Mouse (Mus musculus): ENCODE measurements around the gene Csf2. TPM values are rescaled to one million over a fixed set of nuclear protein-coding genes. Genes with fewer than 3 reads are reported as not detected.

Csf2 gene
- total and polyA plus RNA-seq, 3 experiments = 0.79 to 2.4 (median 1.9) TPM

DNA sequence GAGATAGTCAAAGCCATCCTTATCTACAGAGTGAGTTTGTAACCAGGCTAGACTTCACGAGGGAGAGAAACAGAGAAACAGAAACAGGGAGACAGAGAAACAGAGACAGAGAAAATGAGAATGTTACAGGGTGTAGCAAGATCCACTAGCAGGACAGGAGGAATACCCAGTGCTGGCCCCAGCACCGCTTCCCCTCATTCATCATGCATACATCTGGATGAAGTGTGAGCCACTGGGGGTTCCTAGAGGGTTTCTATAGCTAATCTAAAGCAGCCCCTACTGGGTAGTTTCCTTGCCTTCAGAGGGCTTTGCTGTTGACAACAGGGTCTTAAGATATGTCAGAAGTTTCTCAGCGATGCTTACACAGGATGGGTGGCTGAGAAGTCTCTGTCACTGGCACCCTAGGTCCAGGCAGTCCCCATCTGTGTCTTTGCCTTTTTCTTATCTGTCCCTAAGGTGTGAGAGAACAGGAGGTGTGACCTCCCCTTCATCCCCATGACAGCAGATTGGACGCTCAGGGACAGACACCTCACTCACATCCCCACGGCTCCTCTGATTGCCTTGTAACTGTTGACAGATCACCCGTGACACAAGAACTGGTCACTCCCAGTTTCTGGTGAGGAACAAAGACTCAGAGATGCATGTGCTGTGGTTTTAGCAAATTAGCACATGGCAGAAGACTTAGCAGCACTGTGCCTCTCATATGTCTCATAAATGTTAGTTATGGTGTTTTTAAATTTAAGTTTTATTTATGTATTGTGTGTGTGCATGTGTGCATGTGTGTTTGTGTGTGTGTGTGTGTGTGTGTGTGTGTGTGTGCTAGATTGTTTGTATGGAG lies 29.3 kb downstream of the Csf2 start (continued):
- no peak for TF ChIP-seq ZNF384 (IDR thresholded peaks at IDR 0.05; ENCODE audit: low read depth, low read length)
- TF ChIP-seq UBTF (IDR thresholded peaks at IDR 0.05; ENCODE audit: low read depth, low read length) = no peak
- TF ChIP-seq TCF12 (IDR thresholded peaks at IDR 0.05; ENCODE audit: low read depth, low read length) = peak; percentile 63
- peak; percentile 47 for TF ChIP-seq EP300 (IDR thresholded peaks at IDR 0.05; ENCODE audit: low read length)
- 0 out of 2 replicates have a peak, but pooled peaks have one; percentile 47 for TF ChIP-seq RCOR1 (conservative IDR thresholded peaks at IDR 0.05; ENCODE audit: low read depth, low read length)
- TF ChIP-seq SIN3A (IDR thresholded peaks at IDR 0.05; ENCODE audit: low read length) = peak; percentile 31; the same call in 1 of the 2 replicates
- TF ChIP-seq RAD21 (IDR thresholded peaks at IDR 0.05; ENCODE audit: low read depth, low read length) = no peak
- TF ChIP-seq POLR2A (IDR thresholded peaks at IDR 0.05; ENCODE audit: low read depth, low read length) = no peak
- no peak for TF ChIP-seq E2F4 (IDR thresholded peaks at IDR 0.05; ENCODE audit: insufficient replicate concordance, low read depth, low read length)
- TF ChIP-seq JUN (IDR thresholded peaks at IDR 0.05; ENCODE audit: insufficient read depth, low read depth, low read length) = no peak

- Histone ChIP-seq H3K27ac (ENCODE audit: insufficient read depth, low read depth) (no peak overlapping the region), H3K4me3 (replicated peaks in 1 of 3; ENCODE audit: low read depth in 2 of 3, low read length in 2 of 3, poor library complexity in 1 of 3) (no peak overlapping the region), H3K79me2 (replicated peaks; ENCODE audit: control insufficient read depth, extremely low read depth, insufficient read depth, poor library complexity, severe bottlenecking) (no peaks in the 10 kb centered on the region), H3K27me3 (replicated peaks) (no peaks in the 10 kb centered on the region), H3K4me1 (ENCODE audit: control insufficient read depth in 1 of 2, insufficient read depth in 2 of 2) (peaks cover 85 to 99% of the 10 kb centered on the region in 2 experiments), H3K4me2 (ENCODE audit: insufficient read depth, low read depth, poor library complexity, severe bottlenecking) (no peak overlapping the region), H3K9ac (ENCODE audit: insufficient read depth, low read depth) (no peak overlapping the region), H3K36me3 (replicated peaks in 1 of 2; ENCODE audit: control insufficient read depth in 1 of 2, insufficient read depth in 1 of 2, low read length in 1 of 2) (no peaks in the 10 kb centered on the region), H3K9me3 (replicated peaks; ENCODE audit: low read length) (no peaks in the 10 kb centered on the region)
- in situ Hi-C loops (cut with MboI; ENCODE audit: low pct_ligation_motif_present, low pct_unique_long_range_greater_than_20kb, low sequenced_read_pairs) = loop anchor here (5.0 kb wide), 1 partner anchor 72 kb away; no protein-coding TSS in a partner anchor
- dilution Hi-C loops (cut with MboI; ENCODE audit: extremely low pct_ligation_motif_present, extremely low pct_unique_long_range_greater_than_20kb, low sequenced_read_pairs) = no loop called here
- TF ChIP-seq CHD1 (IDR thresholded peaks at IDR 0.05; ENCODE audit: low read depth, low read length) (no peak), MEF2A (IDR thresholded peaks at IDR 0.05; ENCODE audit: borderline replicate concordance, low read depth, low read length) (peak; percentile 82; the same call in 1 of the 2 replicates), EP300 (IDR thresholded peaks at IDR 0.05; ENCODE audit: low read length) (peak; percentile 52; the same call in 1 of the 2 replicates), ETS1 (conservative IDR thresholded peaks at IDR 0.05; ENCODE audit: low read depth, low read length) (peak; percentile 34; the same call in 1 of the 2 replicates)
- peak; percentile 47 for DNase-seq (ENCODE audit: extremely low read depth)
Measured at GRCm38 (mm10) chr11:54219191-54219590, 30.3 kb downstream of the Csf2 start.

DNA sequence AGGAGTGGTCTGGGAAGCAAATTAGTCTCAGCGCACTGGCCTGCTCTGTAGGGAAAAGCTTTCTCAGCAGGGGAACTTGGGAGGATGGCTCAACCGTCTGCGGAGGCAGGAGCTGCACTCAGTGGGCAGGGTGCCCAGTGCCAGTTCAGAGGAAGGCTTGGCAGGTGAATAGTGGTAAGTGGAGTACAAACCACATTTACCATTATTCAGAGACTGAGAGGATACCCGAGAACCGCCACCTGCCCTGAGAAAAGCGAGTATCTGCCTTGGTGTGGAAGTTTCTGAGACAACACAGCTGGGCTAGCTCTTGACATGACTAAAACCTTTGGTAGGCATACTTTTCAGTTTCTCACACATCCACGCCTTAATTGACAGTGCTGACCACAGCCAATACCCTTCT lies 32.1 kb downstream of the Csf2 start:
- Histone ChIP-seq H3K36me3 (replicated peaks in 1 of 2; ENCODE audit: control insufficient read depth in 1 of 2, insufficient read depth in 1 of 2, low read length in 1 of 2) (no peaks in the 10 kb centered on the region), H3K4me2 (ENCODE audit: insufficient read depth, low read depth, poor library complexity, severe bottlenecking) (peak overlapping the region; percentile 7; the same call in 1 of the 2 replicates), H3K9ac (ENCODE audit: insufficient read depth, low read depth) (peak overlapping the region; percentile 14; the same call in 1 of the 2 replicates), H3K27me3 (replicated peaks) (no peaks in the 10 kb centered on the region), H3K27ac (ENCODE audit: insufficient read depth, low read depth) (peak overlapping the region; percentile 20), H3K9me3 (replicated peaks; ENCODE audit: low read length) (no peaks in the 10 kb centered on the region), H3K4me1 (ENCODE audit: control insufficient read depth in 1 of 2, insufficient read depth in 2 of 2) (peaks cover 81 to 98% of the 10 kb centered on the region in 2 experiments), H3K79me2 (replicated peaks; ENCODE audit: control insufficient read depth, extremely low read depth, insufficient read depth, poor library complexity, severe bottlenecking) (no peaks in the 10 kb centered on the region), H3K4me3 (replicated peaks in 1 of 3; ENCODE audit: low read depth in 2 of 3, low read length in 2 of 3, poor library complexity in 1 of 3) (peak overlapping the region in 1 of 3 experiments; percentile 8)
- dilution Hi-C loops (cut with MboI; ENCODE audit: extremely low pct_ligation_motif_present, extremely low pct_unique_long_range_greater_than_20kb, low sequenced_read_pairs) (no loop called here), in situ Hi-C loops (cut with MboI; ENCODE audit: low pct_ligation_motif_present, low pct_unique_long_range_greater_than_20kb, low sequenced_read_pairs) (loop anchor here (5.0 kb wide), 1 partner anchor 70 kb away; no protein-coding TSS in a partner anchor)
- peak; percentile 54 for DNase-seq (ENCODE audit: extremely low read depth)
- TF ChIP-seq SIN3A (IDR thresholded peaks at IDR 0.05; ENCODE audit: low read length) (peak; percentile 86), RCOR1 (conservative IDR thresholded peaks at IDR 0.05; ENCODE audit: low read depth, low read length) (peak; percentile 93), KAT2A (IDR thresholded peaks at IDR 0.05; ENCODE audit: insufficient replicate concordance, low read length) (no peak), ELF1 (IDR thresholded peaks at IDR 0.05; ENCODE audit: low read depth, low read length) (no peak), IRF4 (IDR thresholded peaks at IDR 0.05; ENCODE audit: low read depth, low read length) (peak; percentile 84), POLR2A (IDR thresholded peaks at IDR 0.05; ENCODE audit: low read depth, low read length) (no peak), BHLHE40 (IDR thresholded peaks at IDR 0.05; ENCODE audit: low read depth, low read length) (peak; percentile 76), JUN (IDR thresholded peaks at IDR 0.05; ENCODE audit: insufficient read depth, low read depth, low read length) (peak; percentile 41), MYC (IDR thresholded peaks at IDR 0.05; ENCODE audit: low read depth, low read length) (peak; percentile 52; the same call in 1 of the 2 replicates), HCFC1 (IDR thresholded peaks at IDR 0.05; ENCODE audit: low read depth, low read length) (no peak), SMC3 (IDR thresholded peaks at IDR 0.05; ENCODE audit: low read depth, low read length) (no peak; the same call in 1 of the 2 replicates), NELFE (IDR thresholded peaks at IDR 0.05; ENCODE audit: low read depth, low read length) (no peak), MAFK (IDR thresholded peaks at IDR 0.05; ENCODE audit: insufficient replicate concordance, low read length) (peak; percentile 73; the same call in 1 of the 2 replicates), EP300 (IDR thresholded peaks at IDR 0.05; ENCODE audit: low read length) (peak; percentile 88), MAZ (IDR thresholded peaks at IDR 0.05; ENCODE audit: low read depth, low read length) (peak; percentile 66; the same call in 1 of the 2 replicates), MXI1 (IDR thresholded peaks at IDR 0.05; ENCODE audit: low read depth, low read length) (0 out of 2 replicates have a peak, but pooled peaks have one; percentile 30), USF1 (IDR thresholded peaks at IDR 0.05; ENCODE audit: low read depth, low read length) (no peak), MEF2A (IDR thresholded peaks at IDR 0.05; ENCODE audit: borderline replicate concordance, low read depth, low read length) (peak; percentile 79)
